Mouse (Mus musculus) liver, adult 2 months (tissue): ENCODE measurements around the gene Mettl15.

Source experiments
- CTCF ChIP-seq: fragments of 200-500 bp; IDR thresholded peaks from 2 replicates; pipeline ENCODE4 v1.5.1; 2011; ENCODE audit warnings: low read depth, low read length, control low read depth
- POLR2A ChIP-seq: fragments of 200-500 bp; IDR thresholded peaks from 2 replicates; pipeline ENCODE4 v1.6.1; 2011; ENCODE audit warnings: low read length, control low read depth; ENCODE audit not compliant: insufficient read depth; ENCODE audit errors: extremely low read depth

GRCm38 (mm10) chr2:109182993-109183392, 97.6 kb downstream of the Mettl15 start:
- TF ChIP-seq POLR2A (no peak), CTCF (no peak)
